ENCODE assay signal across 27 mouse cellular contexts in genomic region chr3:15179079-15179812, GRCm38 (mm10).
DNase-seq lines count a peak whose midpoint lies in the region; ATAC-seq and TF ChIP-seq lines count a peak whose summit lies in the region.
"Had no signal": no experiment of that assay in that cellular context is flagged by ENCODE, and none has a peak within 500 bp of the region (broad histone marks: within the 10 kb centered on the region; RNA-seq: fewer than 3 reads in every experiment).

No protein-coding gene starts in this region.

- WGBS in lung, embryonic 14.5 days, result 59% methylated on average over 6 of the region's 6 CpGs
- 65% methylated on average over 6 of the region's 6 CpGs for WGBS in small intestine, adult 2 months
- WGBS in intestine, postnatal 0 days, result 70% methylated on average over 6 of the region's 6 CpGs

- no peak for TF ChIP-seq POLR2A in small intestine, adult 2 months (IDR thresholded peaks at IDR 0.05; ENCODE audit: low read depth, low read length)

- no peak overlapping the region for H3K9ac ChIP-seq in lung, embryonic 14.5 days
- H3K9ac ChIP-seq in intestine, postnatal 0 days (ENCODE audit: low read depth, low read length), result no peak overlapping the region
- H3K9ac ChIP-seq: embryonic facial prominence, embryonic 15.5 days; forebrain, embryonic 12.5 days; hindbrain, embryonic 15.5 days; limb, embryonic 13.5 days; liver, embryonic 12.5 days; midbrain, embryonic 13.5 days; neural tube, embryonic 13.5 days had no signal

- TF ChIP-seq CTCF in lung, embryonic 14.5 days (IDR thresholded peaks at IDR 0.05; ENCODE audit: low read depth), result no peak
- no peak for TF ChIP-seq CTCF in small intestine, adult 2 months (IDR thresholded peaks at IDR 0.05; ENCODE audit: extremely low read depth, insufficient read length, insufficient replicate concordance, low read depth, low read length)
- no peak for TF ChIP-seq CTCF in intestine, postnatal 0 days (IDR thresholded peaks at IDR 0.05; ENCODE audit: low read depth)

- no peaks in the 10 kb centered on the region for H3K36me3 ChIP-seq in lung, embryonic 14.5 days (ENCODE audit: insufficient read depth)
- no peaks in the 10 kb centered on the region for H3K36me3 ChIP-seq in small intestine, adult 2 months (ENCODE audit: control insufficient read depth, insufficient read depth, low read length)
- no peaks in the 10 kb centered on the region for H3K36me3 ChIP-seq in intestine, postnatal 0 days (ENCODE audit: control insufficient read depth, insufficient read depth)
- H3K36me3 ChIP-seq: embryonic facial prominence, embryonic 10.5 days; embryonic facial prominence, embryonic 15.5 days; forebrain, embryonic 12.5 days; G1E; hindbrain, embryonic 15.5 days; limb, embryonic 13.5 days; liver, embryonic 12.5 days; midbrain, embryonic 13.5 days; neural tube, embryonic 13.5 days had no signal

- H3K9me3 ChIP-seq in lung, embryonic 14.5 days (ENCODE audit: low read depth, low read length), result no peaks in the 10 kb centered on the region
- H3K9me3 ChIP-seq in intestine, postnatal 0 days (ENCODE audit: control insufficient read depth), result no peaks in the 10 kb centered on the region
- H3K9me3 ChIP-seq: embryonic facial prominence, embryonic 10.5 days; embryonic facial prominence, embryonic 15.5 days; forebrain, embryonic 12.5 days; G1E; hindbrain, embryonic 15.5 days; limb, embryonic 13.5 days; liver, embryonic 12.5 days; midbrain, embryonic 13.5 days; neural tube, embryonic 13.5 days had no signal

- ATAC-seq in lung, embryonic 14.5 days (ENCODE audit: insufficient read depth), result 0 out of 2 replicates have a peak, but pooled peaks have one; percentile 28
- ATAC-seq in intestine, postnatal 0 days, result no peak
- ATAC-seq: liver, embryonic 12.5 days; midbrain, embryonic 13.5 days; Patski had no signal

- H3K27ac ChIP-seq in lung, embryonic 14.5 days (ENCODE audit: low read depth), result no peak overlapping the region
- H3K27ac ChIP-seq in small intestine, adult 2 months (ENCODE audit: insufficient read depth, low read depth, low read length), result peak overlapping the region; percentile 49; the same call in 1 of the 2 replicates
- no peak overlapping the region for H3K27ac ChIP-seq in intestine, postnatal 0 days (ENCODE audit: low read depth, low read length)
- H3K27ac ChIP-seq: embryonic facial prominence, embryonic 10.5 days; embryonic facial prominence, embryonic 15.5 days; forebrain, embryonic 12.5 days; hindbrain, embryonic 15.5 days; kidney, postnatal 0 days; limb, embryonic 13.5 days; liver, embryonic 12.5 days; midbrain, embryonic 13.5 days; neural tube, embryonic 13.5 days had no signal

- no peaks in the 10 kb centered on the region for H3K27me3 ChIP-seq in lung, embryonic 14.5 days (ENCODE audit: insufficient read depth, low read length)
- H3K27me3 ChIP-seq in small intestine, adult 2 months (ENCODE audit: control insufficient read depth, insufficient read depth, low read length), result no peaks in the 10 kb centered on the region
- no peaks in the 10 kb centered on the region for H3K27me3 ChIP-seq in intestine, postnatal 0 days (replicated peaks; ENCODE audit: control insufficient read depth, insufficient read depth, low read length)
- H3K27me3 ChIP-seq: embryonic facial prominence, embryonic 15.5 days; forebrain, embryonic 12.5 days; hindbrain, embryonic 15.5 days; limb, embryonic 13.5 days; liver, embryonic 12.5 days; midbrain, embryonic 13.5 days; neural tube, embryonic 13.5 days; Patski had no signal

- no peaks in the 10 kb centered on the region for H3K4me1 ChIP-seq in lung, embryonic 14.5 days (ENCODE audit: insufficient read depth)
- H3K4me1 ChIP-seq in small intestine, adult 2 months (ENCODE audit: control insufficient read depth, insufficient read depth, insufficient read length, low read length), result no peaks in the 10 kb centered on the region
- H3K4me1 ChIP-seq in intestine, postnatal 0 days (replicated peaks; ENCODE audit: control insufficient read depth, insufficient read depth, low read length), result no peaks in the 10 kb centered on the region
- H3K4me1 ChIP-seq: embryonic facial prominence, embryonic 10.5 days; embryonic facial prominence, embryonic 15.5 days; forebrain, embryonic 12.5 days; hindbrain, embryonic 15.5 days; liver, embryonic 12.5 days; midbrain, embryonic 13.5 days; neural tube, embryonic 13.5 days had no signal

- peak; percentile 19 for DNase-seq in lung, embryonic 14.5 days
- no peak for DNase-seq in lung, postnatal 4 days
- peak; percentile 29 to 35 for DNase-seq in B cell, adult 2 months
- DNase-seq in forelimb bud, embryonic 11.5 days (ENCODE audit: low read depth, low spot score), result peak; percentile 51
- no peak for DNase-seq in frontal cortex, postnatal 36 days (ENCODE audit: low spot score in 2 of 2)
- DNase-seq: cerebellum, adult 2 months; cerebellum, postnatal 14 days; gastrocnemius, postnatal 25 days; kidney, adult 8-10 months; kidney, postnatal 4 days; lung, adult 2 months; right cerebral cortex, postnatal 14 days; thymus, postnatal 14 days had no signal

- no peak overlapping the region for H3K4me2 ChIP-seq in lung, embryonic 14.5 days
- no peak overlapping the region for H3K4me2 ChIP-seq in intestine, postnatal 0 days (replicated peaks; ENCODE audit: low read depth)
- H3K4me2 ChIP-seq: embryonic facial prominence, embryonic 15.5 days; forebrain, embryonic 12.5 days; heart, embryonic 11.5 days; hindbrain, embryonic 15.5 days; limb, embryonic 13.5 days; liver, embryonic 12.5 days; midbrain, embryonic 13.5 days; neural tube, embryonic 13.5 days had no signal

- no peak overlapping the region for H3K4me3 ChIP-seq in lung, embryonic 14.5 days (ENCODE audit: low read depth, low read length)
- H3K4me3 ChIP-seq in small intestine, adult 2 months (ENCODE audit: low read depth, low read length), result no peak overlapping the region
- H3K4me3 ChIP-seq in intestine, postnatal 0 days (ENCODE audit: low read depth, low read length), result no peak overlapping the region
- H3K4me3 ChIP-seq: embryonic facial prominence, embryonic 10.5 days; embryonic facial prominence, embryonic 15.5 days; forebrain, embryonic 12.5 days; hindbrain, embryonic 15.5 days; limb, embryonic 13.5 days; liver, embryonic 12.5 days; midbrain, embryonic 13.5 days; neural tube, embryonic 13.5 days had no signal

Comparison
In these comparisons a context has a peak if more than half of its experiments do, and no peak if none do; other contexts are left out.
1. DNase-seq: peak in lung, embryonic 14.5 days (single experiment), B cell, adult 2 months (2 of 2) and forelimb bud, embryonic 11.5 days (single experiment); none in lung, postnatal 4 days (0 of 2) and frontal cortex, postnatal 36 days (0 of 2).